Mouse (Mus musculus) erythroid progenitor cell, adult 5-6 weeks (primary cell): ENCODE results near the gene Dennd1c. TPM values are rescaled to one million over a fixed set of nuclear protein-coding genes. Genes with fewer than 3 reads are reported as not detected.
A peak's percentile ranks its signal among the peaks of the same experiment; 100 is the strongest.
"Not testable (repeated sequence)": the region's sequence is repeated elsewhere in the genome, so short reads cannot be mapped to it uniquely, and the experiment has no call there.

Experiments
- ATAC-seq: replicated peaks from 2 replicates; pipeline ENCODE4 v1.8.0; 2016; ENCODE audit warnings: moderate number of reproducible peaks, mild to moderate bottlenecking, moderate TSS enrichment, inconsistent platforms; ENCODE audit not compliant: poor library complexity, low FRiP score, severe bottlenecking
- total RNA-seq, 2 experiments: library from RNA; stranded (forward) in 1 of 2; stranded (reverse) in 1 of 2; fragments of 150-400 nt in 1 of 2; fragments of 186-747, 209-891 nt in 1 of 2; gene quantifications; 2 replicates each; pipeline versions ENCODE4 v1.2.3 to v1.2.4; 2015 to 2017; ENCODE audit warnings: low replicate concordance in 2 of 2

Gene Dennd1c
- total RNA-seq, 2 experiments from 2014 or later, result 2.6 to 12.2 TPM

DNA sequence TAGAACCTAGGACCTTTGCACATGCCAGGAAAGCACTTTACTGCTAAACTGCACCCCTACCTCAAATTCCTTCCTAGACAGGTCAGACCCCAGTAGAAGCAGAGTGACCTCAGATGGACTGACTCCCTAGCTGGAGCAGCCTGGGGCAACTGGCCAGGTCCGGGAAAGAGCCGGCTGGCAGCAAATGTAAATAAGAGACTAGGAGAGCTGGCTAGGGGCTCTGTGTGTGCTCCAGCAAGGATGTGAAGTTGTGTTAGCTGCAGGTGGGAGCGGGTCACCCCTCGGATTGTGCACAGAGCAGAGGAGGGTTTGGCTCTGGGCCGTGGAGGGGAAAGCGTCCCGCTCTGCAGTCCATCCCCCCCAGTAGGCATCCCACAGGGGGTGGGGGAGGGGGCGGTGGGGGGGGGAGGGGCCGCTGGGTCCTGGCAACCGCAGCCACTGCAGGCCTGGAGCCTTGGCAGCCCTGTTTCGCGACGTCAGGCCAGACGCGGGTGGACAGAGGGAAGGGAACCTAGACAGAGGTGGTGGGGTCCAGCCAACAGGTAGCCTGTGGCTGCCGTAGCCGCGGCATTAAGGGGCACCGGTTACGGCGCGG is 19.3 kb downstream of the Dennd1c start, which contains the start of gene Crb3:
TSS of gene Crb3 (plus strand) at position 215 of the 595 bp plus-strand sequence.
- no peak for ATAC-seq

DNA sequence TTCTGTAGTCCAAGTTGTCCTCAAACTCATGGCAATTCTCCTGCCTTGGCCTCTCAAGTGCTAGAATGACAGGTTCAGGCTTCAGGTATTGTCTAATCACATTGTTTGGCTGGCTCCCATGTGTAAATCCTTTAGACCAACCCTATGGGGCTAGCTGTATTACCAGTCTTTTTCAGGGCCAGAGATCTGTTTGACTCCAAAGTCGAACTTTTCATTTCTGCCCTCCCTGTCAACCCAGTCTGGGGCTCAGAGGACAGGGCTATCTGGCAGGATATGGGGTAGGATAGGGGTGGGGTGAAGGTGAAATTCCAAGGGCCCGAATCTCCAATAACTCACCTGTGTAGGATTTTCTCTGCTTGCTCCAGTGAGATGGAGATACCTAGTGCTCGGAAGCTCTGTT is 22.1 kb downstream of the Dennd1c start:
- ATAC-seq, result no peak

DNA sequence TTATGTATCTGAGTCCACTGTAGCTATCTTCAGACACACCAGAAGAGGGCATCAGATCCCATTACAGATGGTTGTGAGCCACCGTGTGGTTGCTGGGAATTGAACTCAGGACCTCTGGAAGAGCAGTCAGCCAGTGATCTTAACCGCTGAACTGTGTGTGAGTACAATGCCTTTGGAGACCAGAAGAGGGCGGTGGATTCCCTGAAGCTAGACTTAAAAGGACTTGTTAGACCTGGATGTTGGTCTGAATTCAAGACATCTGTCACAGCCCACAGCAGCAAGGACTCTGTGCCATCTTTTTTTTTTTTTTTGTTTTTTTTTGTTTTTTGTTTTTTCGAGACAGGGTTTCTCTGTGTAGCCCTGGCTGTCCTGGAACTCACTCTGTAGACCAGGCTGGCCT is 26.6 kb downstream of the Dennd1c start:
- ATAC-seq, result not testable (repeated sequence)

DNA sequence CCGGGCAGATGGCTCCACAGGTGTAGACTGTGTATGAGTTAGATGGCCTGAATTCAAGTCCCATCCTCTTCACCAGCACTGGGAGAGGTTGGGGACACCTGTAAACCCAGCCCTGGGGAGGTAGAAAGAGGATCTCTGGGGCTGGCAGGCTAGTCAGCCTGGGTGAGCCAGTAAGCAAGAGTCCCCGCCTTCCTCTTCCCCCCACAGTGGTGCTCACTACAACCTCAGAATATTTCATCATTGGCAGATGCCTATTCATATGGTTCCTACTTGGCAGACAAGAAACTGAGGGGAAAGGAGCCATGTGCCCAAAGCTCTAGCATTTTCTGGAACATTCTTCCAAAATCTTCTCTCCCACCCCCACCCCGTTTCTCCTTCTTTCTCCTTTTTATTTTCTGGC is 29.5 kb downstream of the Dennd1c start:
- no peak for ATAC-seq

DNA sequence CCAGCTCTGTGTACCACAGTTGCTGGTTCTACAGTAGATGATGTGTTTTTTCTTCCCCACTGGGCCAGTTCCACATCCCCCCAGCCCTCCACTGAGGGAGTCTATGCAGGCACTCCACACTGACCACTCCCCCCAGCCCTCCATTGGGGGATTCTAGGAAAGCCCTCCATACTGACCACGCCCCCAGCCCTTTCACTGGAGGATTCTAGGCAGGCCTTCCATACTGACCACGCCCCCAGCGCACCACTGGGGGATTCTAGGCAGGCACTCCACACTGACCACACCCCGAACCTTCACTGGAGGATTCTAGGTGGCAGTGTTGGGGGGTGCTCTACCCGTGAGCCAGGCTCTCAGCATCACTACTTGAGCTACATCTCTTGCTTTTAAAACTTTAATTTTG is 30.9 kb downstream of the Dennd1c start:
- no peak for ATAC-seq

DNA sequence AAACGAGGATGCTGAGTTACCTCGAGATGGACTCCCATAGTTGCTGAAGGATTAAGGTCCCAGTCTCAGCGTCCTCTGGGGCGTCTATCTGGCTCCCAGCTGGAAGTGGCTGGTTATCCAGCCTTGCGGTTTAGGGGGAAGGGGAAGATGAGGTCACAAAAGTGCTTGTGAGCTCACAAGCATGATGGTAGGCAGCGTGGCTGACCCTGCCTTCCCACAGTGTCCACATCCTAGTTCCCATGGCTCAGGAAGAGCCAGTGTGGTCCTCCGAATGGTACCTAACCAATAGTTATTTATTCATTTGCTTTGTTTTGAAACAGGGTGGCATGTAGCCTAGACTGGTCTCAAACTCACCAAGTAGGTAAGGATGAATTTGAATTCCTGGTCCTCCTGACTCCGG is 36.8 kb downstream of the Dennd1c start, which contains the start of gene Slc25a41:
TSS of gene Slc25a41 (minus strand) at position 101 of the 400 bp plus-strand sequence.
- ATAC-seq, result no peak

DNA sequence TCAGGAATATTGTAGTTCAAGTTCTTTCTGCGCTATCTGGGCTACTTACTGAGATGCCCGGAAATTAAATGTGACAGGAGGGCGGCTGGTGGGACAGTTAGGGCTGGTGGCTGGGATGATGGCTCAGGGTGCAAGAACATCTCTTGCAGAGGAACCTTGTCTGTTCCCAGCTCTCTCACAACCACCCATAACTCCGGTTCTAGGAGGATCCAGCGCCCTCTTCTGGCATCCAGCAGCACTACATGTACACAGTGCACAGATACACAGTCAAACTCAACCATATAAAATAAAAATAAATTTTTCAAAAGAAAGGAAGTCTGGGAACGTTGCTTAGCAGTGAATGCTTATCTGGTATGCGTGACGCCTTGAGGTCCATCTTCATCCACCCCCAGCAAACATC is 39.3 kb downstream of the Dennd1c start:
- no peak for ATAC-seq

DNA sequence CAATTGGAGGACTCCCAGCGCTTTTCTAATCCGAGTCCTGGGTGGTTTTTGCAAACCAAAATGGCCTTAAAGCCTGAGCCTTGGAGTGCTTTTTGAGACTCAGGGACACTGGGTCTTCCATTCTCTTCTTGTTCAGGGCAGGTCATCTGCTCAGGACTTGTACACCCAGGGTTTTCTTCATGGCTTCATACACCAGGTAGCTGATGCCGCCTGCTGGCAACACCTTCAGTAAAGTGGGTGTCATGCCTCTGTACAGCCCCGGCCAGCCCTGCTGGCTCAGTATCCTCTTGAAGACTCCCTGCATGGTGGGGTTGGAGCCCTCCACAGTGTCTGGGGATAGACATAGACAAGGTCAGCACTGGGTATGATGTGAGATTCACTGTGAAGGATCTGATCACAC is 45.5 kb downstream of the Dennd1c start:
- no peak for ATAC-seq

DNA sequence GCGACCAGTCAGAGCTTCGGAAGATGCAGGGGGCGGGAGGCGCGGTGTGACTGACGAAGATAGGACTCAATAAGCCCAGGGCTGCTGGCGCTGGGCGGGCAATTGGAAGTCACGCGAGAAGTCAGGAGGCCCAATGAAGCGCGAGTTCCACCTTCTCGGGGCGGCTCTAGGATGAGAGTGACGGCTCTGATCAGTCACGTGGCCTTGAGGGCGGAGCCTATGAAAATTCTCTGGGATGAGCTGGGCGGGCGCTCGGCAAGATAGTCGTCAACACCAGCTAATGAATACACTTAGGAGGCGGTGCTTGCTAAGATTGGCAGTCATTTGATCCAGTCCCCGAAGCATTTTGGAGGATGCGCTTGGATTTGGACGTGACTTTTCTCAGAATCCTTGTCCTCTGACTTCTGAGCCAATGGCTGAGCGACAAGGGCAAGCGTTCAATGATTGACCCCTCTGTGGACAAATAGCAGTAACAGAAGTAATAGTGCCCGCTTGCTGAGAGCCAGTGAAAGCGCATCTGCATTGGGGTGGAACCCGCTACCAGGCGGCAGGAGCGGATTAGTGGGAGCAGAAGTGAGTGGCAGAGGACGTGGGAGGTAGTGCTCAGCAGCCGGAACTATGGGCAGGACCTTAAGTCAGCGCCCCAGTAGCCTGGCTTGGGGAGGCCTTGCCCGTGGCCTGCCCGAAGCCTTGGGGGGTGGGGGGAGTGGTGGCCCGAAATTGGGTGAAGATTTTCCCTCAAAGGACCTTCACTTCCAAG is 46.5 kb downstream of the Dennd1c start:
- ATAC-seq, result peak; percentile 83

DNA sequence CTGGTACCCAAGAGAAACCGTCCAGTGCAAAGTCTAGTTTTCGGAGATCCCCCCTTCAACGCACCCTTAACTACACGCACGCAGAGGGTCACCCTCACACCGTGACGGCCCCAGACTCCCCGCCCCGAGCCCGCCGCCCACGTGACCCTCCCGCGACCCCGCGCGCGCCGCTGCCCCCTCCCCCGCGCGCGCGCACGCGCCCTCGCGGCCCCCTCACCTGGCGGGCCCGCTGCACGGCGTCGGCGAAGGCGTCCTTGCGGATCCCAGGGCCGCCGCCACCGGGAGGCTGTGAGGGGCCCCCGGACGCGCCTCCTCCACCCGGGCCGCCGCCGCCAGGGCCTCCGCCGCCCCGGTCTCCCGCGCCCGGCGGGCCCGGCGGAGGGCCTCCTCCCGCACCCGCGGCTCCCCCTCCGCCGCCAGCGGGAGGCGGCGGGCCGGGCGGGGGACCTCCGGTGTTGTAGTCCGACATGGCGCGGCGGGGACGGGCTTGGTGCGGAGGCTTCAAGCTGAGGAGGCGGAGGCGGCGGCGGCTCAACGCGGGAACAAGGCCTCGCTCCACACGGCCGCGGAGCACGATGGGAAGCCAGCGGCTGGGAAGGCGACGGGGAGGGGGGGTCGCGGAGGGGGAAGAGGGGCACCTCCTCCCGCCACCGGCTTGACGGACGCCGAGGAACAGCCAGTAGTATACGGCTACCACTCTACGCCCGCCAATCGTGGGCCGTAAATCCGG is 47.2 kb downstream of the Dennd1c start, which contains the start of gene Khsrp:
TSS of gene Khsrp (minus strand) at position 592 of the 730 bp plus-strand sequence.
- no peak for ATAC-seq

DNA sequence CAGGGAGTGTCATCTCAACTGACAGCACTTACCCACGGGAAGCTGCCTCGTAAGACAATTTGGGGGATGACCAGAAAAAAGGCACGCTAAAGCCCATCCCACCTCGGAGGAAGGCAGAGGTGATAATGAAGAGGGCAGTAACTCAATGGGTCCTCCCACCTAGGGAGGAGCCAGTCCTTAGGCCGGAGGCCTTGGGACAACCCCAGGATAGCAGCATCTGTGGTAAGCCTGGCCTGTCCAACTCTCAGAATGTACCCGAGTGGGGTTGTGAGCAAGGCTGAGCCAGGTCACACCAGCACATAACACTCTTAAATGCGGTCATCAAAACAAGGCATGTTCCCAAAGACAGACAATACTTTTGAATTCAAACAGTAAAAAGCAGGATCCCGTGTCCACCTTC is 48.6 kb downstream of the Dennd1c start:
- peak; percentile 57 for ATAC-seq

DNA sequence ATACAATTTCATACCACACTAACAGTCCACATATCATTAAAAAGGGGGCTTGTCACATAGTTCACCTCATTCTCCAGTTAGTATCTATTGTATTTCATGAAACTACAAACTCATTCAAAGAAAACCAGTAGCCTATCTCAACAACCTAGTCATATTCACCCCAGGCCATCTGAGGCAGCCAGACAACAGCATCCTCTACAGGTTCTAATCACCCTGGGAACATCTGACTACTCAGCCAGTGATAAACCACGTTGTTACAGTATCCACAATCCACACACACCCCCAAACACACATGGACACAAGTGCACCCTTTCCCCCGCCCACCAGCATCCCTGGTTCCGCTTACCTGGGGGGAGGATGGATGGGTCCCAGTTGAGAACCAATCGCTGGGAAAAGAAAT is 50.8 kb downstream of the Dennd1c start:
- no peak for ATAC-seq

DNA sequence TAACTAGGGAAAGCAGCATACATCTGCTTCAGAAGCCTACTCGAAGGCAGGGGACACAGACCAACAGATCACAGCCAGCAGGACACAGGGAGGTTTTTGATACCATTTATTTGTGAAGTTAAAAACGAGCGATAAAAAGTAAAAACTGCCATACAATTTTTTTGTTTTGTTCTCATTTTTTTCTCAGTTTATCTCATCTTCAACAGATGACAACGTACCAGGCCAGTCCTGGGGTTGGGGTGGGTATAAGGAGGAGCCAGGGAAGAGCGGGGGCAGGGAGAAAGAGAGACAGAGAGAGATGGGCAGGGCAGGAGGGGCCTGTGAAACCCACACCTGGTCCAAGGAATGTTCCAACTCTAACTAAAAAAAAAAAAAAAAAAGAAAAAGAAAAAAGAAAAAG is 57.4 kb downstream of the Dennd1c start:
- ATAC-seq, result no peak

DNA sequence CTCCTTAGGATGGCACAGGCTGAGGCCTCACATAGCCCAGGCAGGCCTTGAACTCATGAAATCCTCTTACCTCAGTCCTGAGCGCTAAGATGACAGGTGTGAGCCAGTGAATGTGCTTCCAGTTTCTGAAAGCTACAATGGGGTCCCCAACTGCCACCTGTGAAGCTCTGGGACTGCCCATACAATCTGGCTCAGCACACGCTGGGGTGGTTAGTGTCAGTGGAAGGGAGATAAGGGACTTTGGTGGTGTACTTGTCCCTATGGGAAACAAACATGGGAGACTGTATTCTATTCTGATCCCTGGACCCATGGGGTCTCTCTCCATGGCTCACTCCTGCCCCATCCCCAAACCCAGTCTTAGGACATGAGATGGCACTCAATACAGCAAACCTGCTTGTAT is 58.6 kb downstream of the Dennd1c start:
- ATAC-seq, result peak; percentile 77

Other genes starting within 250 kb of the Dennd1c start
- gene Rfx2, start 247.5 kb downstream of the Dennd1c start, total RNA-seq (2015; ENCODE audit: low replicate concordance), result 101 and 107 TPM in 2 replicates
- 76.1 and 105 TPM in 2 replicates for gene Rfx2, start 247.5 kb downstream of the Dennd1c start, total RNA-seq (2017; ENCODE audit: low replicate concordance)
- gene Acsbg2, start 204.1 kb downstream of the Dennd1c start, total RNA-seq (2015; ENCODE audit: low replicate concordance), result not detected in 2 replicates
- gene Acsbg2, start 204.1 kb downstream of the Dennd1c start, total RNA-seq (2017; ENCODE audit: low replicate concordance), result not detected in 2 replicates
- not detected in 2 replicates for gene 1700061G19Rik, start 203.0 kb downstream of the Dennd1c start, total RNA-seq (2015; ENCODE audit: low replicate concordance)
- not detected in 2 replicates for gene 1700061G19Rik, start 203.0 kb downstream of the Dennd1c start, total RNA-seq (2017; ENCODE audit: low replicate concordance)
- gene Mllt1, start 143.1 kb downstream of the Dennd1c start, total RNA-seq (2015; ENCODE audit: low replicate concordance), result 3.4 and 9.4 TPM in 2 replicates
- 4.4 and 6.4 TPM in 2 replicates for gene Mllt1, start 143.1 kb downstream of the Dennd1c start, total RNA-seq (2017; ENCODE audit: low replicate concordance)
- not detected in 2 replicates for gene Acer1, start 96.4 kb downstream of the Dennd1c start, total RNA-seq (2015; ENCODE audit: low replicate concordance)
- not detected in 2 replicates for gene Acer1, start 96.4 kb downstream of the Dennd1c start, total RNA-seq (2017; ENCODE audit: low replicate concordance)
- 2.2 and 26.8 TPM in 2 replicates for gene Clpp, start 88.2 kb downstream of the Dennd1c start, total RNA-seq (2015; ENCODE audit: low replicate concordance)
- gene Clpp, start 88.2 kb downstream of the Dennd1c start, total RNA-seq (2017; ENCODE audit: low replicate concordance), result 10.8 and 15.7 TPM in 2 replicates
- gene Alkbh7, start 81.2 kb downstream of the Dennd1c start, total RNA-seq (2015; ENCODE audit: low replicate concordance), result not detected in 2 replicates
- gene Alkbh7, start 81.2 kb downstream of the Dennd1c start, total RNA-seq (2017; ENCODE audit: low replicate concordance), result 6.2 TPM in 1 of 2 replicates, not detected in the other
- not detected in 2 replicates for gene Pspn, start 78.5 kb downstream of the Dennd1c start, total RNA-seq (2015; ENCODE audit: low replicate concordance)
- gene Pspn, start 78.5 kb downstream of the Dennd1c start, total RNA-seq (2017; ENCODE audit: low replicate concordance), result not detected in 2 replicates
- gene Gtf2f1, start 67.2 kb downstream of the Dennd1c start, total RNA-seq (2015; ENCODE audit: low replicate concordance), result 57.4 and 61.3 TPM in 2 replicates
- 70.8 and 90.7 TPM in 2 replicates for gene Gtf2f1, start 67.2 kb downstream of the Dennd1c start, total RNA-seq (2017; ENCODE audit: low replicate concordance)
- not detected in 2 replicates for gene Gm17949, start 67.0 kb downstream of the Dennd1c start, total RNA-seq (2015; ENCODE audit: low replicate concordance)
- not detected in 2 replicates for gene Gm17949, start 67.0 kb downstream of the Dennd1c start, total RNA-seq (2017; ENCODE audit: low replicate concordance)
- gene Khsrp, start 47.0 kb downstream of the Dennd1c start, total RNA-seq (2015; ENCODE audit: low replicate concordance), result 87.6 and 97.7 TPM in 2 replicates
- gene Khsrp, start 47.0 kb downstream of the Dennd1c start, total RNA-seq (2017; ENCODE audit: low replicate concordance), result 85.6 and 85.9 TPM in 2 replicates
- gene Slc25a41, start 36.9 kb downstream of the Dennd1c start, total RNA-seq (2015; ENCODE audit: low replicate concordance), result not detected in 2 replicates
- not detected in 2 replicates for gene Slc25a41, start 36.9 kb downstream of the Dennd1c start, total RNA-seq (2017; ENCODE audit: low replicate concordance)
- gene Crb3, start 19.4 kb downstream of the Dennd1c start, total RNA-seq (2015; ENCODE audit: low replicate concordance), result not detected in 2 replicates
- not detected in 2 replicates for gene Crb3, start 19.4 kb downstream of the Dennd1c start, total RNA-seq (2017; ENCODE audit: low replicate concordance)
- 2.9 and 5.4 TPM in 2 replicates for gene Slc25a23, start 18.7 kb downstream of the Dennd1c start, total RNA-seq (2015; ENCODE audit: low replicate concordance)
- not detected in 2 replicates for gene Slc25a23, start 18.7 kb downstream of the Dennd1c start, total RNA-seq (2017; ENCODE audit: low replicate concordance)
- 1.4 TPM in 1 of 2 replicates, not detected in the other for gene Tubb4a, start 9.3 kb upstream of the Dennd1c start, total RNA-seq (2015; ENCODE audit: low replicate concordance)
- gene Tubb4a, start 9.3 kb upstream of the Dennd1c start, total RNA-seq (2017; ENCODE audit: low replicate concordance), result not detected in 2 replicates
- not detected in 2 replicates for gene Tnfsf9, start 26.8 kb upstream of the Dennd1c start, total RNA-seq (2015; ENCODE audit: low replicate concordance)
- not detected in 2 replicates for gene Tnfsf9, start 26.8 kb upstream of the Dennd1c start, total RNA-seq (2017; ENCODE audit: low replicate concordance)
- not detected in 2 replicates for gene Cd70, start 71.3 kb upstream of the Dennd1c start, total RNA-seq (2015; ENCODE audit: low replicate concordance)
- gene Cd70, start 71.3 kb upstream of the Dennd1c start, total RNA-seq (2017; ENCODE audit: low replicate concordance), result not detected in 2 replicates
- gene Tnfsf14, start 115.7 kb upstream of the Dennd1c start, total RNA-seq (2015; ENCODE audit: low replicate concordance), result 1.7 and 2.5 TPM in 2 replicates
- 1.4 TPM in 1 of 2 replicates, not detected in the other for gene Tnfsf14, start 115.7 kb upstream of the Dennd1c start, total RNA-seq (2017; ENCODE audit: low replicate concordance)
- gene C3, start 149.6 kb upstream of the Dennd1c start, total RNA-seq (2015; ENCODE audit: low replicate concordance), result 128 and 134 TPM in 2 replicates
- gene C3, start 149.6 kb upstream of the Dennd1c start, total RNA-seq (2017; ENCODE audit: low replicate concordance), result 69.4 and 132 TPM in 2 replicates
- gene Gpr108, start 169.9 kb upstream of the Dennd1c start, total RNA-seq (2015; ENCODE audit: low replicate concordance), result 4.7 and 10.1 TPM in 2 replicates
- gene Gpr108, start 169.9 kb upstream of the Dennd1c start, total RNA-seq (2017; ENCODE audit: low replicate concordance), result 2.8 and 4.4 TPM in 2 replicates
- gene Trip10, start 170.9 kb upstream of the Dennd1c start, total RNA-seq (2015; ENCODE audit: low replicate concordance), result not detected in 2 replicates
- 7.1 TPM in 1 of 2 replicates, not detected in the other for gene Trip10, start 170.9 kb upstream of the Dennd1c start, total RNA-seq (2017; ENCODE audit: low replicate concordance)
- 19.1 and 20.1 TPM in 2 replicates for gene Vav1, start 200.6 kb upstream of the Dennd1c start, total RNA-seq (2015; ENCODE audit: low replicate concordance)
- gene Vav1, start 200.6 kb upstream of the Dennd1c start, total RNA-seq (2017; ENCODE audit: low replicate concordance), result 19.4 and 44.5 TPM in 2 replicates